Mouse (Mus musculus) R1 (cell line): Measurements from ENCODE around the gene Gm10282.

ENCODE experiments used
- DNase-seq: peaks from one replicate; pipeline ENCODE4 v3.0.0-alpha.2; 2018; ENCODE audit warnings: low read depth, low spot score

The Gm10282 gene

GRCm38 (mm10) chr8:72261431-72261830 is 43.6 kb downstream of the Gm10282 start:
- DNase-seq: no peak

- peak; percentile 70 for DNase-seq
These were observed 44.0 kb downstream of the Gm10282 start for GRCm38 (mm10) chr8:72261019-72261418.

- DNase-seq: no peak
These were observed 44.5 kb downstream of the Gm10282 start for GRCm38 (mm10) chr8:72260585-72260984.

GRCm38 (mm10) chr8:72259862-72260261 is 45.2 kb downstream of the Gm10282 start:
- no peak for DNase-seq

- DNase-seq: no peak
These were observed 47.2 kb downstream of the Gm10282 start for GRCm38 (mm10) chr8:72257902-72258238.

- DNase-seq: peak; percentile 67
These were observed 47.7 kb downstream of the Gm10282 start for GRCm38 (mm10) chr8:72257171-72257901.
